Mouse (Mus musculus): ENCODE measurements at regions not wholly inside any gene's neighbourhood (a gene's known extent, or its start where the extent isn't known, plus 50 kb on each side); places are given as distances from the start of the nearest gene placed in this dataset.

- no peak for TF ChIP-seq GATA1 (IDR thresholded peaks at IDR 0.05; ENCODE audit: borderline replicate concordance, low read length)
- TF ChIP-seq FLI1 (IDR thresholded peaks at IDR 0.05; ENCODE audit: low read length), result no peak
These were observed 211.4 kb downstream of the Lyplal1 start for GRCm38 (mm10) chr1:185905666-185906065.

Measured in megakaryocyte, embryonic 14.5 days (primary cell).